Mouse (Mus musculus) c-Kit-positive CD71-positive TER-119-negative erythroid progenitor cells, embryonic 14.5 days (primary cell): ENCODE measurements at regions not wholly inside any gene's neighbourhood (a gene's known extent, or its start where the extent isn't known, plus 50 kb on each side); places are given as distances from the start of the nearest gene placed in this dataset.

ENCODE experiments used
- DNase-seq: peaks from one replicate; pipeline ENCODE4 v3.0.0-alpha.2; 2013; ENCODE audit warnings: low read depth

DNA sequence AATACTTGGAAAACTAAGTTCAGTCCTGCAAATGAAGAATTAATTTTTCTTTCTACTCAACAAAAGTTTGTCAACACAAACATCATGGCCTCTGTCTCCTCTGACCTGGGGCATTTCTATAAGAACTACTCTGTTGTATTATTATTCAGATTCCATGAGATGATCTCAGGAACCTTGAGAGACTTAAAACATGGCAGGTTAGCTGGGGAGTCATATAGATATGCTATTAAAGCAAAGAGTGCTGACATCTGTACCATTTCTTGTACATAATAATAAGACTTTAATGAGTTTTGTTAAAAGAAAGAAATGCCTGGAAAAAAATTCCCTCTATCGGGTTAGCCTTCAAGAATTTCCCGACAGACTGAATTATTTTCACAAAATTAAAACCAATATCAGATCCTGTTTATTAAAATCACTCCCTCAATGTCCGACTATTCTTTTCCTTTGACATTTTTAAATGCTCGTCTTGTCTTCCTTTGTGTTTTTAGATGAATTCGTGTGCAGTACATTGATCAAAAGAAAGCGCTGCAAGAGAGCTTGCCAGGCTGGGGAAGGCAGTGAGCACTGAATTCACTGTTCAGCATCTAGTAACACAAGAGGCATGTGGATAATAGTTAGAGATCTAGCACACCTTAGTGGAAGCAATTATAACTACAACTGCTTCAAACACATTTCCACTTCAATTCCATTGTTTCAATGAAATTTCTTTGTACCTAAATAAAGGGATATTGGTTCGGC is 145.0 kb upstream of the Cxadr start:
- no peak for DNase-seq

DNA sequence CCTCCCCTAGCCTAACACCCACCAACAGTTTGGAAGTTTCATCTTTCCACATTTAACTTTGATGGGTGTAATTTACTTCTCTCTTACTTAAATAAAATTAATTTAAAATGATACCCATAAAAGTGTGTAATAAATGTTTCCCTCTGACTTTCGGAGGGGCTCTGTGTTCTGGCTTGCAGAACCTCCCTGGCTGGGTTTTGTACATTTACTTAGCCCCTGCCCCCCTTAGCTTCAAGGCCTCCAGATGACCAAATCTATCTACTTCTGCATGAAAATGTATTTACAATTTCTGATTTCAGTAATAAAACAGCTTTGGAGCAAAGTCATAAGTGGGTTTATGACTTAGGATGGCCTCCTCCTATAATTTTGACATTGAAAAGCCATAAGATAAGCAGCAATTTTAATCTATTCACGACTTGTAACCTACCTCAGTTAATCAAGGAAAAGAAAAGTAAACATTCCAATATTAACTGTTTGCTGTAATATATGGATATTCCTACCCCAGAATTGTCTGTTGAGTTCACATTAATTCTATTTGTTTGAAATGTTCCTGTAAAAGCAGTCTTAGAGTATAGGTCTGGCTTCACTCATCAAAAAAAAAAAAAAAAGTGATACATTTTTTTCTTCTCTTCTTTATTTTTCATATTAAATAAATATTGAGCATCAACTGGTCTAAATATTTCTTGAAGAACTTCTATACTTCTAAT is 147.2 kb upstream of the Cxadr start:
- DNase-seq = no peak

DNA sequence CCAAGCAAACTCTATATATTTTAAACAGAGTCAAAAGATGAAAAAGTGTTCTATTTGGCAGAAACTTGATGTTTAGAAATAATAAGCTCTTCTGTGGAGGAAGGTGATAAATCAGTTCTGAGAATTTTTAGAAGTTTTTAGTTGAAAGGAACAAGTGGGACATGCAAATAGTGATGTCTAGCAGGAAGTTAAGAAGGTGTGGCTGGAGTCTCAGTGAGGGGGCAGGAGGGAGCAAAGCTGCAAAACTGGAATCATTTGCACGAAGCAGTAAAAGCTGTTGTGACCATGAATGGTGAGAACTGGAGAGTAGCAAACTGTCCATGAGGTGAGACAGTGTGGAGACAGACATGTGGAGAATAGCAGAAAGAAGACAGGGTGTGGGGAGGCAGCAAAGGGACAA is 157.1 kb upstream of the Cxadr start:
- no peak for DNase-seq

DNA sequence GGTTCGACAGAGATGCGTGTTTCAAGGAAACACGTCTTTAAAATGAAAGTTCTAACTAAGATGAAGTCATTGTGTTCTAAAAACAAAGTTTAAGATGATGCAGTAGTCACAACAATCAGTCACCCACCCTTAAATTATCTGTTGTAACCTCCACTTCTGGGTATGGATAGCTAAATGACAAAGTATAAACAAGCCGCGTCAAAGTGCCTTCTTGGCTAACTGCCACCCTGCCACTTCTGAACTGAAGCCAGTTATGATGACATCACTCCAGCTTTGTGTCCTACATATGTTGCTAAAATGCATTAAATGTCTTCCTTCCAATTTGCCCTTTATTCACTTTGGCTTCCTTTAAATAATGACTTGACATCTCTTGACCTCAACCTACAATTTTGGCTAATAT is 165.8 kb upstream of the Cxadr start:
- no peak for DNase-seq

DNA sequence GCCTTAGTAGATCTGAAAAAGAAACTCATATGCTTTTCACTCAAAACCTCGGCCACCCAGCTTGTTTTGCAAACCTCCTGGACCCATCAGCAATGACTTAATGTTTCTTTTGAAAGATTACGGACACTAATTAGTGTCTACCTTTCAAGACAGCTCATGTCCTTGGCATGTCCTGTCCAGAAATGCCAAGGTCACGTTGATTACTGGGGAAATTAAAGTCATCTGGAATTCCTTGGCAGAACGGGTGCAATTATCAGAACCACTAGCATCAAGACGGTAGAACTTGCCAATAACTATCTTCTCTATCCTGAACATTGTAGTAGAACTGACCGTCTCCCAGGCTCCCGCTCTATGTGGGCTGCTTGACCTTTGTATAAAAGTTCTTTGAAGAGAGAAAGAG is 166.8 kb upstream of the Cxadr start:
- no peak for DNase-seq

DNA sequence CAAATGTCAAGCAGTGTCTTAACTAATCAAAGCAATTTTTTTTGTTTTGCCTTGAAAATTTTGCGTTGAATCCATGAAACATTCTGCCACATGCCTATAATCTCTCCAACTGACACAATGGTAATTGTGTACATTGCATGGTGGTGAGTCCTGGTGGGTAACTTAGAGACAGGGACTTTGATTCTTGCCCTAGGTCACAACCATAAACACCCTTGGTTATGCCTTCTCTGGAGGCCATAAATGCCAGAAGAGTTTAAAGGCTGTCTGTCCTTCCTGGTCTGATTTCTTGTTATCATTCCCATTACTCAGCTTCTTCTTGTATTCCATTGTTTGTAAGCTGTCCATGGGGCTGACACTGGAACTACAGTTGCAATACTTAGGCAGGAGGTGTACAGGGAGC is 179.6 kb upstream of the Cxadr start:
- DNase-seq = no peak

DNA sequence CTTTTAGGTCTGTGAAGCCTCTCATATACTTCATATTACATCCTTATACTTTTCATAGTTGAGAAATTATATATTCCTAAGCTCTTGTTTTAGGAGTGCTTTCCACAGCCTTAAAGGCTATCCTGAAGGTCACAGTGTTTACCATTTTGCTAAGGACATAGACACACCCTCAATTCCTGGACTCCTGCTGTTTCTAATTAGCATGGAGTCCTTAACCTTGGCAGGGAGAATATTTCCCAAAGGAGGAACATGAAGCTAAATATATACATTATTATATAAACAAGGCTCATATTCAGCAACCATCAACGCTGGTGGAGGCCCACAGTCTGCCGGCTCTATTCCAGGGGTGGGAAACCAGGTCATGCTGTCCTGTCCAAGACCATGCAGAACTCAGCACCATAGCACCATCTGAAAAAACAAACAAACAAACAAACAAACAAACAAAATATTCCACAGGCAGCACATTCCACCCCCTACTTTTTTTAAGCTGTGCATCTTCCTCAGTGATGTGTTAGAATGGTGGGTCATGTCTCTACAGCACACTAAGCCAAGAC is 180.9 kb upstream of the Cxadr start:
- no peak for DNase-seq

DNA sequence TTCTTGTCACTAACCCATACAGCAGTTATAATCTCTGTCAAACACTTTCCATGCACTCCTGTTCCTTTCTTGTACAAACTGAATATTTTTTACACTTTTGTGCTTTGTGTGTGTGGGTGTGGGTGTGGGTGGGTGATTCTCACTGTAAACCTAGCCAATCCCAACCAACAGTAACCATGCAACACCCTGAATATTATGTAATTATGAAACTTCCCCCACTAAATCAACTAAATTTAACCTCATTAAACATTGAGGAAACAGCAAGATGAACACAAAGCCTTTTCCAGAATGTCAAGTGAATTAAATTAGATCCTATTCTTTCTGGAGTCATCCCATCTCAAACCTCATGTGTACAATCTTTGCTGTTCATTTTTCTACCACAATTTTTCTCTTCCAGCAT is 197.0 kb upstream of the Cxadr start:
- no peak for DNase-seq

DNA sequence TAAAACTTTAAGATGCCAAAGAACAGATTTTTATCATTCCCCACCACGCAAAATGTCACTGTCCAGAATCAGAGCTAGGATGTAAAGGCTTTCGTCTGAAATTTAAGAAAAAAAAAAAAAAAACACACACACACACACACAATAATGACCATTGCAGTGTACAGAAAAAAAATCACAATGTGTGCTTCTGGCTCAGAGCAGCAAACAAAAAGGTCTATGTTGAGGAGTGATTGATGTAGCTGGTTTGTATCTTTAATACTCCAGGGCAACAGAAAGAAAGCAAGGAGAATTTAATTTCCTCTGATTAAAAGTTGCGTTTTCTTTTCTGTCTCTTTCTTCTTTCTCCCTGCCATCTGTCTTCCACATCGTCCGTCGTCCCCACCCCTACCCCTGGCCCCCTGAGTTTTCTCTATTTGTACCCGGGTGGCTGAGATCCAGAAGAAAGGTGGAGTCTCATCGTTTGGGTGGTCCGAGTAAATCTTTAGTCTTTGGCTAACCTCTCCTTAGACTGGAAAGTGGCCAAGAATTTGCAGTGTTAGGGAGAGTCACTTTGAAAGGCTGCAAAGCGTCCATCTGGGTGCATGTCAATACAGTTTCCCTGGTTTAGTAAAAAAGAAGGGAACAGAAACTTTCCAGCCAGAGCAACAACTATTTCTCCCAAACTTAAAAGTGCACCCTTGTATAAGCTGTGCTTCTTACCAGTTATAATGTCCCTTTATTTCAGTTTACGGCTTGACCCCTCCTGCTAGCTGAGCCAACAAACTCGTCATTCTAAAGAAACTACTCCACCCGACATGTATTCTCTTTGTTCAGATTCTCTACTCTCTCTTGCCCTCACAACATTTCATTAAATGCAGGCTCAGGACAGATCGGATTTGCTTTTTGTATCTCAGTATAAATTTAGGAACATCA is 199.6 kb upstream of the Cxadr start:
- DNase-seq = no peak

DNA sequence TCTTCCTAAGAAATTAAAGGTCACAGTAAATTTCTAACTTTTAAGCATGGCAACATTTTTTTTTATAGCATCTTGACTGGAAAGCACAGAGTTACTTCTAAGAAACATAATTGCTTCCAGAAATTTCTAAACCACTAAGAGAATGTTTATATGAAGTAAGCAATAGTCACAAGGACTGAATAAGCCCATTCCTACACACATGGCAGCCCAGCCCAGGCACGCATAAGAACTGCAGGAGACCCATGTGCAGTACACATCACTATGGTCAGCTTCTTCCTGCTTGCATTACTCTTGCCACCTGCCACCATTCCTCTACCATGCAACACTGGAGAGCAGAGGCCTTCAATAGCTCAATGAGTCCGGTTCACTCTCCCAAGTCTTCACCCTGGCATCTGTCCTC is 201.4 kb upstream of the Cxadr start:
- DNase-seq = no peak

DNA sequence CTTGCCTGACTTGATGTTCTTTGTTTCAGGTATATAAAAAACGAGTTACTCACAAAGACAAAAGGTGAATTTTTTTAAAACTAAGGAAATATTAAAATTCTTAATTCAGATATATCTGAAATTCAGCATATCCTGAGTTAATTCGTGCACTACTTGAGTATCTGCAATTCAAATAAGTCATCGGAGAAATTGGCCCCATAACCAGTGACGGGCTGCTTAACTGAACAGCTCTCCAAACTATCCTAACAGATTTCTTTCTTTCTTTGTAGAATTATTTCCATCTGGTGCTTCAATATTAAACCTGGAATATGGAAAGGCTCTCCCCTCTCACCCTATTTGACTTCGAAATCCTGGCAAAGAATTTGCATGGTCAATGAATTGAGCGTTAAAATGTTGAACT is 202.2 kb upstream of the Cxadr start:
- DNase-seq = no peak

DNA sequence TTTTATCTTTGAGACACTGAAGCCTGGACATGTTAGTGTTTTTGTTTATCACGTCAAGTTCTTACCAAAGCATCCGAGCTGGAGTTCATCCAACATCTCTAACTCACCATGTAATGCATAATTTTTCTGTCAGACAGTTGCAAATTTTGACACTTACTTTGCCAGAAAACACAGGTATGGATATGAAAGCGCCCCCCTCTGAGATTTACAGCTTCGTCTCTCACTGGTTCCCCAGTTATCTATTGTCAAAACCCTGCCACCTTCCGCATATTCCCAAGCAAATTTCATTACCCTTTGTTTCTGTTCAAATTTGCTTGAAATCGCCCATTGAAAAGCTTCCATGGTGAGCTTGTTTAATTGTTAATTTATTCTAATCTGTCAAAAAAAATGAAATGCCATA is 202.7 kb upstream of the Cxadr start:
- no peak for DNase-seq

DNA sequence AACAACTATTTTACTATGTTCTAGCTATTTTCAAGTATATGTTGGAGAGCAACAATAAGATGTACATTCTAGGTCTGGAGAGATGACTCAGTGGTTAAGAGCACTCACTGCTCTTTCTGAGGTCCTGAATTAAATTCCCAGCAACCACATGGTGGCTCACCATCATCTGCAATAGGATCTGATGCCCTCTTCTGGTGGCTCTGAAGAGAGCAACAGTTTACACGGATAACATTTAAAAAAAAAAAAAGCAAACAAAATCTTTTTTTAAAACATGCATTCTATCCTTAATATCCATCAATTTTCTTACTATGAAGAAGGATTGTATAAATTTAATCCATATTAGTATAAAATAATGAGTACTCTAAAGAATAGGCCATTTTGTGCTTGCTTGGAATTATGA is 204.7 kb upstream of the Cxadr start:
- no peak for DNase-seq

DNA sequence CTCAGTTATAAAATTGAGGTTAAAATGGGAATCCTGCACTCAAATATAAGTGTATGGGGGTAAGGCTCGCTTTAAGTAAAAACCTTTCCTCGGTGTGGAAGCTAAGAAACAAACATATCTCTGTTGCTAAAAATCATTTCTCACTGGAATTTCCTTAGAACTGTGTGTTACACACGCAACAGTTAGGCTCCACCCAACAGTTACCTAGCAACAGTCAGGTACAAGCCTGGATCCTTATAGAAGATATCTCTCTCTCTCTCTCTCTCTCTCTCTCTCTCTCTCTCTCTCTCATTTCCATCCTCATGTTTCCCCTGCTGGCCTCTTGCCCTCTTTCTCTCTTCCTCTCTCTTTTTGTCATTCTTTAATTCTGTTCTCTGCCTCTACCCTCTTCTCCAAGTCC is 211.1 kb upstream of the Cxadr start:
- no peak for DNase-seq

DNA sequence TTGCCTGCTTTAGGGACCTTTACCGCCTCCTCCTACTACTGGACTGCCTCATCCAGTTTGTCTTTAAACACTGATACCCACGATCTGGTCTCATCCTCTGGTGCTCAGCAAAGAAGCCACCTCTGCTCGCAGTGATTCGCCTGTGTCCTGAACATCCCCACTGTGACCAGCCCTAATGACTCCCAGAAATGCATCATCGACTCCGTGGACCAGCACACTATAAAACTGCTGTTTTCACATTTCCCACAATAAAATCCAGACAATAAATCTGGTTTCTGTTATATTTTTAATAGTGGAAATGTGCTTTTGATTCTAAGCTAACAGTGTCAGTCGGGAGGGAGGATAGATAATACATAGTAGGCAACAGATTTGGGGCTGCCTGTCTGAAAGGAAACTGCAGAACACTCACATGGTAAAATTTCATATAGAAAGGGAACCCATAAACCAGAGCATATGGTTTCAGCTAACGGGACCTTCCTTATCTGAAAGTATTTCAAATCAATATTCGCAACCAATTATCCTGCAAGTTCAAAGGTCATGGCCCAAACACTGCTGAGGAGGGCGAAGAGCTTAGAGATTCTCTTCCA is 233.7 kb upstream of the Cxadr start:
- no peak for DNase-seq

DNA sequence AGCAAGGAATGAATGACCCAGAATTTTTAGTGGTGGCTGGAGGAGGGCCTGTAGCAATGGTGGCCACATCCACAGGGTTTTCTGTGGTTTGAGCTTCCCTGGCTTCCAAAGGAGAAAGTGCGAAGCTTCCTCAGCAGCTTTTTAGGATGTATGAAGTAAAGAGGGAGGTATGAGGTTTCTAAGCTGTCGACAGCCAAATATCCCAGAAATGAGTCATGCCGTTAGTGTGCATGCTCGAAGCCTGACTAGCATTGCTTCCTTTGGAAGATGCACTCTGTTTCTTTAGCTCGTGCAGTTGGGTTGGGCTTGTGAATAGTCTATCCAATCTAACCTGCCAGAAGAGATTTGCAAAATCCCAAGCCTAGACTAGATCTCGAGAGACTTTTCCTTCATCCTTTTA is 240.8 kb upstream of the Cxadr start:
- no peak for DNase-seq

DNA sequence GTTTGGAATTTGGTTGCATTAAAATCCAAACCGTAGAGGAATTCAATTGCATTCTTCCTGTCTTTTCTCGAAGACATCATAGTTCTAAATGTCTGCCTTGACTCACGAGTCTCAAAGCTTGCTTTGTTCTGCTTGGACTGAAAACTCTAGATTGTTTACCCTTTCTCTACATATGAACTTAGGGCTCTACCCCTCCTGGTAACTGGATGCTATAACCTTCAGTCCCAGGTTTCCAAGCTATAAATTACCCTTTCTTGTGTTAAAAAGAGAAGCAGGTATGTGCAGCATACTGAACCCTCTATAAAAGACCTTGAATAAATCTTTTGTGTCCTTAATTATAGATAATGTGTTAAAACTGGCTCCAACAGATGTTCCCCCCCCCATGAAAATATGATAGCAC is 243.7 kb upstream of the Cxadr start:
- no peak for DNase-seq

DNA sequence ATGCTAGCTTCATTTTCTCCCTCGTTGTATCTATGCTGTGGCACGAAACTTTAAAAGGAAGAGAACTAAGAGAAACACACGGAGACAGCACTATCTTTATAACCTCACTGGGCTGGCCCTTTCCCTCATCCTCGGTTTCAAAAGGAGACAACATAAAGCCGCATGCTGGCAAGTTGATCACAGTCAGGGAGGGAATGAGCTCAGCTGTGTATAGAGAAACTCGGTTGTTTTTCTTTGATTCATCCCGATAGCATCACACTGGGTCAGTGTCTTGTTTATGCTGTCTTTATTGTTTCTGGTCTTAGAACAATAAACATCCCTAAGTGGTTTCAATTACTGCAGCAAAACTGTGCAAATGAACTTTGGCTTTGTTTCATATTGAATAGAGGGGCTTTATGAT is 249.2 kb upstream of the Cxadr start:
- DNase-seq = no peak

DNA sequence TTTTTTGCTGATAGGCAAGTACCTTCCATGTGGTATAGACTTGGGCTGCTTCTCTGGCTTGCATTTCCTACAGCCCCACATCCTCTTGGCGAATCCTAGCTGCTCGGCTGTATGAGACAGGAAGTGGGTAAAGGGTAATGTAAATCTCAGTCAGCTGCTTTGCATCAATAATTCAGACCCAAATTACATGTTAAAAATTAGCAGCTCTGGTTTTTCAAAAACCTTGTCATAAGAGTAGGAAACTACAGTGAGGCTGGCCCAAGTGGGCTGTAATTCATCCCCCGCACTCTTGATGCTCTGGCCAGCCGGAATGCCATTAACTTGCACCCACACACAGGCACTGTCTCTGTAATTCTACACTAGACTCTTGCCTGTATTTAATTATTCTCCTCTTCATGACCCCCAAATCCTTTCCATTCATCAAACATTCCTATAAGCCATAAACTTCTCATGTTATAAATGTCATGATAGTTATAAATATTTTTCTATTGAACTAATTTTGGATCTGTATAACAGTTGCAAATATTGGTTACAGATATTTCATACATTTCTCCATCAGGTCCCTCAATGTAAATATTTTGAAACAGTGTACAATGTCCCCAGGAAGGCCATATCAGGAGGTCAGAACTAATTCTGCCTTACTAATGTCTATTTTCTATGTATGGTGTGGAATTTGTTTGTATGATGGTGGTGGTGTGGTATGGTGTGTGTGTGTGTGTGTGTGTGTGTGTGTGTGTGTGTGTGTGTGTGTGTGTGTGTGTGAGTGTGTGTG is 261.0 kb upstream of the Cxadr start:
- no peak for DNase-seq

DNA sequence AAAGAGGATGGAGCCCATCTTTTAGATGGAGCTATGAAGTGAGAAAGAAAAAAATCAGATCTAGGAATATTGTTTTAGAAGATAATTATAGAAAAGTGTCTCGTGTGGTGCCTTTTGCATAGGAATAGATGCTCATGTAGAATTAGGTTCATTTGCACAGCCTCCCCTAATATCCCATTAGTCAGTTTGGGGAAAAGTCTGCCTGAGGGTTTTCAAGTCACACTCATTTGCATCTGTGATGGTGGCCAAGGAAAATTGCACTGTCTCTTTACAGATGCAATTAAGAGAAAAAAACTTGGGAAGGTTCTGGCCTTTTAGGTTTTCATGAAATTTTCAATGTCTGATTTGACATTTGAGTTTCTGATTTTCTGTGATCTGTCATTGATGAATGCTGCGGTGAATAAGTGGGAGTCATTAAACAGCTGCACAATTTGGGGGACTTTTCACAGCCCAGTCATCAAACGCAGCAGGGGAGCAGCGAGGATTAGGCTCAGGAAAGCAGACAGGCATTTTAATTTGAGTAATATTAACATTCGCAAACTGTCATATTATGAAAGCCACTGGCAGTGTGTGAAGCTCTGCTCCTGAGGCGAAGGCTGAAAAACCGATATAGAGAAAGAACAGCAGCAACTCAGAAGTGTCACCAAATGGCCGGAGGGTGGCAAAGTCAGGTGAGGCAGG is 281.5 kb upstream of the Cxadr start:
- no peak for DNase-seq

DNA sequence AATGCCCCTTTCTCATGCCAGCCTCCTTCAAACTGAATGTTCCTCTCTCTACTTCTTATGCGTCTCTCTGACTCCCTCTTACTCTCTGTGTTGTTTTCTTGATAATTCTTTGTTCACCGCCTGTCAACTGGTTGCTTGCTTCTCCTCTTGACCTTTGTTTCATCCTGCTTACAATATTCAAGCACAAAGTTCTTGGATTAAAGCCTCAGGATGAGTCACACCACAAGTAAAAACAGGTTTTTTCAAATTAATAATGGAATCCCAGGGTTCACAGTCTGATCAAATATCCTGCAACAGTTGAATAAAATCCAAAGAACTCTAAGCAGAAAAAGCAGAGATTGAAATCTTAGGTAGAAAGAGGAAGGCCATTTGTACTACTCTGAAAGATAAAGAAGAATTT is 285.9 kb upstream of the Cxadr start:
- no peak for DNase-seq
